Mouse (Mus musculus) gastrocnemius, postnatal 25 days (tissue): ENCODE data around the gene Ccdc86. TPM values are rescaled to one million over a fixed set of nuclear protein-coding genes. Genes with fewer than 3 reads are reported as not detected.
A peak's percentile ranks its signal among the peaks of the same experiment; 100 is the strongest.

ENCODE experiments used
- DNase-seq: peaks from one replicate; pipeline ENCODE4 v3.0.0; 2022
- total RNA-seq, 2 experiments: library from RNA; stranded (reverse); gene quantifications; 1 replicate in 1 of 2; 2 replicates in 1 of 2; pipeline ENCODE4 v1.2.3; 2021

Ccdc86 gene
- total RNA-seq, 2 experiments from 2014 or later, result 10.5 to 15.5 TPM

GRCm38 (mm10) chr19:10909087-10909721 lies 39.9 kb downstream of the Ccdc86 start:
- DNase-seq, result no peak

GRCm38 (mm10) chr19:10907891-10908290 lies 41.2 kb downstream of the Ccdc86 start:
- peak; percentile 61 for DNase-seq

DNA sequence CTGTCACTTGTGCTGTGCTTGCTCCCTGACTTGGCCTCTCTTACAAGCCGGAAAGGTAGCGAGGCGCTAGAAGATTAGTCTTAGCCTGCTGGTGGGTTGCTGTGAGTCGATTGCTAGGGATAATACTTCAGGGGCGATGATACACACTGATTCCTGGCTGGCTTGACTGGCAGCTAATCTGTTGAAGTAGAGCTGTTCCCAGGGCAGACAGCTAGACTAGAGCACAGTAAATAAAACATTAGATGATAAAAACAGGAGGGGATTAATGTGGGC lies 43.4 kb downstream of the Ccdc86 start:
- no peak for DNase-seq

GRCm38 (mm10) chr19:10904927-10905727 lies 43.9 kb downstream of the Ccdc86 start:
- DNase-seq, result peak; percentile 87

- no peak for DNase-seq
Observed at GRCm38 (mm10) chr19:10904512-10904911, 44.6 kb downstream of the Ccdc86 start.

DNA sequence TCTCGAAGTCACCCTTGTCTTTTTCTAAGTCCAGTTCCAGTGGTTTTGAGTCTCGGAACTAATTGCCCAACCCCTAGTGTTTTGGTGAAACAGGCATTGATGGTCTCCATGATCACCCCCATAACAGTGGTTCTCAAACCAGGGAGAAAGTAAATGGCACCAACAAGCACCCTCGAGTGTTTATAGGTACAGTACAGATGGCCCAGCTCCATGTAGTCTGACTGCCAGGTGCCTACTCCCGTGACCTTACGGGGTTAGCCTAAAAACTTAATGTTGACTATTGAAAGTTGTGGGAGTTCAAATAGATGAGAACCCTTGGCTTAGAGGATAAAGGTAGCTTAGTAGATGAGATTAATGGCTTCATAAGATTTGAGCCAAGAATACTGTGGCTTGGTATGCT lies 48.0 kb downstream of the Ccdc86 start:
- no peak for DNase-seq

GRCm38 (mm10) chr19:10900315-10900714 lies 48.8 kb downstream of the Ccdc86 start:
- DNase-seq, result peak; percentile 61

DNA sequence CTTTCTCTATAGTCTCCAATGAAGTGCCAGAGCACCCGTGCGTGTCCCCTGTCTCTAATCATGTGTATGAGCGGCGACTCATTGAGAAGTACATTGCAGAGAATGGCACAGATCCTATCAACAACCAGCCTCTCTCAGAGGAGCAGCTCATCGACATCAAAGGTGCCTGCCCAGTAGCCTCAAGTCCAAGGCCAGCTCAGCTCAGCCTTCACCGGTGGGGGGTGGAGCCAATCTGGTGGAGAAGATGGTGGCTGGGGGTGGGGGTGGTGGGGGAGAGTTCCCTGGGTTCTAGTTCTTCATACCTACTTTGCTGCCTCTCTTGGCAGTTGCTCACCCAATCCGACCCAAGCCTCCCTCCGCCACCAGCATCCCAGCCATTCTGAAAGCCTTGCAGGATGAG lies 51.6 kb downstream of the Ccdc86 start:
- DNase-seq, result no peak

DNA sequence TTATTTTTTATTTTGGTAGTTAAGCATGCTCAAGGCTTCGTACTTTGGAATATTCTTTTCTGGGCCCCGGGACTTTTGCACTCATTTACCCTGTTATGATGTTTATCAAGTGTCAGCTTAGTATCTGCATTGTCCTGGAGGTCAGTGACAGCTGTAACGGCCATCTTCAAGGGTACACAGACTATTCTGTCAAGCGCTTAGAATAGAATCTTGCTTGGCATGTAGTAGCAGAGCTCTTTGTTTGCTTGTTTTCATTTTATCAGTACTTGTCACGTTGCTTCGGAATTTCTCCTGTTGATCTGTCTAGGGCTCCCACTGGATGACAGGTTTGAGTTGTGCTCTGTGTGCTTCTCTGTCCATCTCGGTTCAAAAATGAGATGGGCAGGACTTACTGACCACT lies 52.2 kb downstream of the Ccdc86 start:
- DNase-seq, result no peak

DNA sequence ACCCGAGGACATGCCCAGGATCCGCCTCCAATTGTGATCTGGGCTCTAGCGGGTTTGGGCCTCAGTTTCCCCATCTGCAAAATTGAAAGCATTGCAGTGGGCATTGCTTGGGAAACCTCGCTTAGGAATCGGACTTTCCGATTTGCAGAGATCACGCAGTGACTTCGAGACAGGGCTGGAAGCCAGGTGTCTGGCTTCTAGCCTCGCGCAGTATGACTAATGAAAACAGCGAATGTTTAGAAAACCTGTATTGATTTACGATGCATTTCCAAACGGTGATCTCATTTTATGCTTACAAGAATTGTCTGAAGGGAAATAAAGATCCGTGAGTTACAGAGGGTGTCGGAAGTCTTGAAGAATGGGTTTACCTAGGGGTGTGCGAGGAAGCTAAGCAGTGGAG lies 53.4 kb downstream of the Ccdc86 start:
- DNase-seq, result no peak

DNA sequence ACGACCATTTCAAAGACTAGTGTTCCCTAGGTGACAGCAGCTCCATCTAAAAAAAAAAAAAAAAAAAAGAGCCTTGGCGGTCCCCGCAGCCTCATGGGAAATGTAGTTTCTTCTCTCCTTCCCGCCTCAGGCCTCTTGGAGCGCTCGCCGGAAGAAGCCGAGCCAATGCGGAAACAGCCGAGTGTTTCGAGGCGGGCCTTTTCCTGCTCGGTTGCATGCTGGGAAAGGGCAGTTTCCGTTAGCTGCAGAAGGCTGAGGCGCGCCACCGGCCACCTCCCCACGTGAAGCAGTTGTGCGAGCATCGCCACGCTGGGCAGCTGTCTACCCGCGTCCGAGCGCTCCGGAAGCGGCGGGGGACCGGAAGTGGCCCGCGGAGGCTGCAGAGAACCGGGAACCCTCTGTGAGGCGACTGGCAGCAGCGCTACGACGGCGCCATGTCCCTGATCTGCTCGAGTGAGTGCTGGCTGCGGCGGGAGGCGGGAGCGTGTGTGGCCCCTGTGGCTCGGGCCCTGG lies 54.0 kb downstream of the Ccdc86 start, which contains the start of gene Prpf19:
TSS of gene Prpf19 (plus strand) at position 216 of the 513 bp plus-strand sequence.
- DNase-seq, result peak; percentile 97

GRCm38 (mm10) chr19:10892201-10892600 lies 56.9 kb downstream of the Ccdc86 start:
- no peak for DNase-seq

Other genes with a start within 250 kb of the Ccdc86 start
- gene Cd5, start 210.3 kb downstream of the Ccdc86 start, total RNA-seq, result under 1 TPM in 1 of 2 experiments, not detected in 1; 0.19 TPM
- gene Cd6, start 119.2 kb downstream of the Ccdc86 start, total RNA-seq, result under 1 TPM in 1 of 2 experiments, not detected in 1; 0.13 TPM
- gene Slc15a3, start 109.5 kb downstream of the Ccdc86 start, total RNA-seq, result under 1 TPM; 0.38 to 0.67 TPM
- gene Tmem132a, start 79.3 kb downstream of the Ccdc86 start, total RNA-seq, result 1 to 10 TPM; 5.8 to 8.4 TPM
- gene Tmem109, start 67.3 kb downstream of the Ccdc86 start, total RNA-seq, result 100 to 1,000 TPM; 190 to 210 TPM
- 100 to 1,000 TPM; 149 to 172 TPM for gene Prpf19, start 54.0 kb downstream of the Ccdc86 start, total RNA-seq
- not detected for gene Zp1, start 28.6 kb downstream of the Ccdc86 start, total RNA-seq
- not detected for gene Ptgdr2, start 12.1 kb downstream of the Ccdc86 start, total RNA-seq
- not detected for gene Ms4a10, start 25.4 kb upstream of the Ccdc86 start, total RNA-seq
- gene Ms4a15, start 44.0 kb upstream of the Ccdc86 start, total RNA-seq, result not detected
- gene Ms4a18, start 68.8 kb upstream of the Ccdc86 start, total RNA-seq, result not detected
- under 1 TPM; 0.33 to 0.88 TPM for gene Ms4a8a, start 131.8 kb upstream of the Ccdc86 start, total RNA-seq
- not detected for gene 1700017D01Rik, start 181.6 kb upstream of the Ccdc86 start, total RNA-seq
- not detected for gene 1700025F22Rik, start 216.1 kb upstream of the Ccdc86 start, total RNA-seq
- gene Ms4a13, start 247.5 kb upstream of the Ccdc86 start, total RNA-seq, result not detected